ENCODE assay signal across 13 mouse cellular contexts in the genomic region with DNA sequence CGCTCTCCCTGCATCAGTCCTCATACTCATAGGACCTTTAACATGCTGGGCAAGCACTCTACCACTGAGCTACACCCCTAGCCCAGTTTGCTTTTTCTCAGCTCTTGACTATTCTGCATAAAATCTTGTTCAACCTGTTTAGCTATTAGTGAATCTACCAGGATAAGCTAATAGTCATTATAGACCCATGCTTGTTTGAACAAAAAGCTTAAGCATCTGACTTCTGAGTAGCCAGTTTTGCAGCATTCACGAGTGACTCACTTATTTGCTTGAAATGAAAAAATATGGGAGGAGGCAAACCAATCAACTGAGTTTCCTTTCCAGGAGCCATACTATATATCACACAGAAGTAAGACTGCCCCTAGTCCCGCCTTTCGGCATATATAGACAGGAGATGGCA.
"Had no signal": no experiment of that assay in that cellular context is flagged by ENCODE, and none has a peak within 500 bp of the region (broad histone marks: within the 10 kb centered on the region; RNA-seq: fewer than 3 reads in every experiment).

No protein-coding gene starts in this region.

- H3K9me3 ChIP-seq: limb, embryonic 15.5 days; liver, embryonic 12.5 days; midbrain, embryonic 12.5 days; neural tube, embryonic 13.5 days had no signal

- DNase-seq: kidney, adult 8-10 months; kidney, postnatal 25 days; layer of hippocampus, adult 9-11 months; layer of hippocampus, postnatal 36 days; retina, postnatal 1 day; thymus, adult 2 months; thymus, postnatal 36 days had no signal

- ATAC-seq: hindbrain, embryonic 16.5 days; liver, embryonic 12.5 days; midbrain, embryonic 16.5 days had no signal

- H3K4me3 ChIP-seq: limb, embryonic 15.5 days; liver, embryonic 12.5 days; midbrain, embryonic 12.5 days; neural tube, embryonic 13.5 days had no signal

- H3K4me2 ChIP-seq: limb, embryonic 15.5 days; liver, embryonic 12.5 days; midbrain, embryonic 12.5 days; neural tube, embryonic 13.5 days had no signal

- H3K27ac ChIP-seq: limb, embryonic 15.5 days; liver, embryonic 12.5 days; midbrain, embryonic 12.5 days; neural tube, embryonic 13.5 days had no signal

- H3K4me1 ChIP-seq: liver, embryonic 12.5 days; midbrain, embryonic 12.5 days had no signal

- H3K36me3 ChIP-seq: limb, embryonic 15.5 days; liver, embryonic 12.5 days; midbrain, embryonic 12.5 days; neural tube, embryonic 13.5 days had no signal

- H3K27me3 ChIP-seq: limb, embryonic 15.5 days; liver, embryonic 12.5 days; midbrain, embryonic 12.5 days; neural tube, embryonic 13.5 days had no signal

- H3K9ac ChIP-seq: limb, embryonic 15.5 days; liver, embryonic 12.5 days; midbrain, embryonic 12.5 days; neural tube, embryonic 13.5 days had no signal
